Mouse (Mus musculus) spleen, embryonic (tissue): ENCODE measurements at regions not wholly inside any gene's neighbourhood (a gene's known extent, or its start where the extent isn't known, plus 50 kb on each side); places are given as distances from the start of the nearest gene placed in this dataset.
"Not testable (repeated sequence)": the region's sequence is repeated elsewhere in the genome, so short reads cannot be mapped to it uniquely, and the experiment has no call there.

Experiments used
- CTCF ChIA-PET: fragments of 350-600 bp; sonication (Branson Sonifier 250); formaldehyde crosslinking; loops from one replicate; lab custom pipeline; 2022; lab: Charles Lee

DNA sequence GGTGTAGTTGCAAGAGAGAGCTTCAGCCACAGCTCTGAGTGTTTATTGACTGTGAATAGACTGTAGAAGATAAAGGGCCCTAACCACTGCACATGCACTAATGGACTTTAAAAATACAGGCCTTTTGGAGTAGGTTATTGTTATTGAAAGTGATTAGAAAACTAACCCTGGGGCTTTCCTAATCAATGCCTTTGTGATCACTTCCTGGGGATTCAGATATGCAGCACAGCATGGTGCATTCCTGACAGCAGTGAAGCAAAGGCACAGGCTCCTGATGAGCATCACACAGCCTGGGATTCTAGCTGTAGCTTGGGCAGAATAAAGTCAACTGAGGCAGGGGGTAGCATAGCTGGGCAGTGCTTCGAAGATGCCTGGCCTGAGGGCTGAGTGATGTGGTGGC is 87.3 kb downstream of the Gm11077 start:
- CTCF ChIA-PET: no interaction called here

DNA sequence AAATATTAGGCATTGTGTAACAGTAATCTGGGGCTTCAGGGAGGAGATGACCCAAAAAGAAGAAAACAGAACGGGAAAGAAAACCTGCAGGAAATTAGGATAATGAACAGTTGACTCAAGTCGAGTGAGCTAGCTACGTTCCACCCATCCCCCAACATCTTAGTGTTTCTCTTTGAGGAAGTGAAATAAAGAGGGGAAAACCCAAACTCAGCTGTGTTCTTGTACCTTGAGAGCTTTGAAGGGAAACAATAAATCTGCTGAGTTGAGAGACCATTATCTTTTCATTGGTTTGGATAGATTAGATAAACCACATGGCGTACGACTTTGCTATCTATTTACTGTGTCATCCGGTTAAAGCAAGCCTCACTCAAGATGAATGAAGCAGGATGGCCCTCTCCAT is 87.7 kb downstream of the Gm11077 start:
- CTCF ChIA-PET: no interaction called here

DNA sequence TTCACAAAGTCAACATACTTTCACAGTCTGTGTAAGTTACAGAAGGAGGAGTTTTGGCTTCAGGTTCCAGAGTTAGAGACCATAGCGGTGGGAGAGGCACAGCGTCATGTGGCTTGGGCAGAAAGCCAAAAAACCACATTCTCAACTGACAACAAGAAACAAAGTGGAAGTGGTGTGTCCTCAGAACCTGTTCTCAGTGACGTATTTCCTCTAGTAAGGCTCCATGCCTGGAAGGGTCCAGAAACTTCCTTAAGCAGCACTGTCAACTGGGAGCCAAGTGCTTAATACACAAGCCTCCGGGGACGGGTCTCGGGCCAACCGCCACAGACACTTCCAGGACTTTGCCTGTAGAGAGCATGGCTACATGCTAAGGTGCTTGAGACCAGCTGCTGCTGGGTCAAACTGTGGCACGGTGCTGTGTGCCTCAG is 90.4 kb downstream of the Gm11077 start:
- CTCF ChIA-PET: interaction anchor here (0.5 kb wide), 1 partner anchor 52 kb away, joined by 5 read pairs; no protein-coding TSS in a partner anchor

DNA sequence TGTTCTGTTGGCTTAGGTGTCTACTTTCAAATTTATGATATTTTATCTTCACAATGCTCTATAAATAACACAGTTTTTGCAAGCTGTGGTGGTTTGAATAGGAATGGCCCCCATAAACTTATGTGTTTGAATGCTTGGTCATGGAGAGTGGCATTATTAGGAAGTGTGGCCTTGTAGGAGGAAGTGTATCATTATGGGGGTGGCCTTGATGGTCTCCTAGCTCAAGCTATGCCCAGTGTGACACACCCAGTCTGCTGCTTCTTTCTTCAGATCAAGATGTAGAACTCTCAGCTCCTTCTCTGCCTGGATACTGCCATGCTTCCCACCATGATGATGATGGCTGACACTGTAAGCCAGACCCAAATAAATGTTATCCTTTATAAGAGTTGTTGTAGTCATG is 97.4 kb downstream of the Gm11077 start:
- CTCF ChIA-PET: no interaction called here

DNA sequence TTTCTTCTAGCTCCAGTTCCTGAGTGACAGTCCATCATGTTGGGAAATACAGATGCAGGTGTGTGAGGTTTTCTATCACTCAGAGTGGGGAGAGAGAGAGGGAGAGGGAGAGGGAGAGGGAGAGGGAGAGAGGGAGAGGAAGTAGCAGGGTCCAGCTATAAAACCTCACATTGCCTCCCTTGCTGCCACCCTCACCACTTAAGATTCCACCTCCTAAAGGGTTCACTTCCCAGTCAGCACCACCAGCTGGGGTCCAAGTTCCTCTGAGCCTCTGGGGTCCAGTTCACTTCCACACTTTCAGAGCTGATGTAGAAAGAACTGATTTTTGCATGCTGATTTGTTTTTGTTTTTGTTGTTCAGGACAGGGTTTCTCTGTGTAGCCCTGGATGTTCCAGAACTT is 98.6 kb downstream of the Gm11077 start:
- CTCF ChIA-PET: no interaction called here

DNA sequence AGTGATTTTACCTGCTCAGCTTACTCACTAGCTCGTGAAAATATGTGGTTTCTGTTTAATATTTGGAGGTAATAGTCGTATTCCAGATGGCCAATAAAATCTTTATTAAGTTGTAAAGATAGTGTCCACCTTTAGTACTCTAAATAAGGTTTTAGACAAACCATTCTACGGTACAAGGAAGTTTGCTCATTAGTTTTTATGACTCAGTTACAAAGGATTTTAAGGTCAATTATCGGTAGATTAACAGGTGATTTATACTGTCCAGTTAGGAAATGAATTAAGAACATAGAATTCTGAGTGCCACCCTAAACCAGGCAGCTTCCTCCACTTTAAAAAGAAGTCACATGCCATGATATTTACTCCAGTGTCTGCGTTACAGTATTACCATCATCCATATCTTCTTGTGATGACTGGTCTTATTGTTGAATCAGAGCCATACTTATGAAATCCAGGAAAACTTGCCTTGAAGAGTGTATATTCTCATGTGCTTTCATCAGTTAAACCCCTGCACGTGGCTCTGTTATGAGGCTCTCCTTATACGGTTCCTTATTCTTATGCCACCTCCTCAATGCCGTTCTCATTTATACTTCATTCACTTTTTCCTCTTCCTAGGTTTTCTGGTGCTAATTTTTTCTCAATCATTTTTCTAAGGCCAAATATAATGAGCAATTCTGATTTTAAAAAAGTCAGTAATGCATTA is 114.4 kb downstream of the Gm11077 start:
- CTCF ChIA-PET: no interaction called here

DNA sequence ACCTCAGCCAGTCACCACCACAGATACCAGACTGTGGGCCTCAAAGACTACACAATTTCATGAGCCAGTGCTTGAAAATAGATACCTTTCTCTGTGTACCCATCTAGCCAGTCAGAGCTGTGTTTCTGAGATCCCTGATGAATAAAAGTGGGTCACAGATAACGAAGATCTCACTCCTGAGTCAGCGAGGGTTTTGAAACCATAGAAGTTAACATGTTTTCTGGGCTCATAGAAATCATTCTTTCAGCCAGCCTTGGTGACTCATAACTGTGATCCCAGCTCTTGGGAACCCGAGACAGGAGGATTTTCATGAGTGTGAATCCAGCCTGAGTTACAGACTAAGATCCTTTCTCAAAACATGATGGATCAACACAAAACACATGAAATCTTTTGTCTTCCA is 118.1 kb downstream of the Gm11077 start:
- CTCF ChIA-PET: no interaction called here

DNA sequence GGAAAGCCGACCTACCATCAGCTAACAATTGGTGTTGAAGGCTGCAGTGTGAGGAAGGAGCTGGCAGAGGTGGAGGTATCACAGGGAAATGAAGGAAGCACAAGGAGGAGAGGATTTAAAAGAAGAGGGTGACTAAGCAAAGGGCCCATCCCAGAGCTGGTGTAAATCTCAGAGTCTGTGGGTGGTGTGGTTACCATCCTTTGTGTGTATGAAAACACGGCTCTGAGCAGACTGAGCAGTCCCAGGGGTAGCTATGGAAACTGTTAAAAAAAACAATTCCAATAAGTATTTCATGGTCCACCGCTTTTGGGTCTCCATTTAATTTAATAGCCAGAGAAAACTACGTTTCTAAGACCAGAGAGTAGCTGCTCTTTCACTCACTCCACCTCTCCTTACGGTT is 123.3 kb downstream of the Gm11077 start:
- CTCF ChIA-PET: no interaction called here

DNA sequence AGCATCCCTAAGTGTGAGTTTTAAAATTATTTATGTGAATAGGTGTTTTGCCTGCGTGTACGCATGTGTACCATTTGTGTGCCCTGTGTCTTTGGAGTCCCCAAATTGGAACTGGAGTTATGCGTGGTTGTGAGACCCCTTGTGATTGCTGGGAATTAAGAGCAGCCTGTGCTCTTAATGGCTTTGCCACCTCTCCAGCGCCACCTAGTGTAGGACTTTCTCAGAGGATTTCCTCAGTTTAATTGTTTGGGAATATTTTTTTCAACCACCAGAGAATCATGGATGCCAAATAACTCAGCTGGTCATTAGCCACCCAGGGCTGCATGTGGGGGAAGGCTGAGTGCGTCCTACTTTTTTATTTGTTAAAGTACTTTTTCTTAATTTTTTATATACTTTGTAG is 124.4 kb downstream of the Gm11077 start:
- CTCF ChIA-PET: no interaction called here

DNA sequence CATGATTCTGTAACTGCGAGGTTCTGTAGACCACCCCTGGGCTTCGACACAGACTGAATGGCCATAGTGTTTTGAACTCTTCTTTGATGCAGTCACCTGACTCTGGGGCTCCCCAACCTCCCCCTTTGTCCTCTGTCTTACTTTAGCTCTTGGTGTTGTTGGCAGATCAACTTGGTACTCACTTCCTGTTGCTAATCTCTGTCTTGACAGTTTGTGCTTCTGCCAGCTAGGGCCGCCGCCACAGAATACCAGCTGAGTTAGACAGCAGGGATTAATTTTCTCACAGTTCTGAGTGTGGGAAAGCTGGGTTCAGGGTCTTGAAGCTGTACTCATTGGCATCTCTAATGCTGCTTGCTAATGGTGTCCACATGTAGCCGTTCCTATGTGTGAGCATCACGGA is 125.6 kb downstream of the Gm11077 start:
- CTCF ChIA-PET: interaction anchor here (0.6 kb wide), 1 partner anchor 1643 kb away, joined by 3 read pairs; no protein-coding TSS in a partner anchor

DNA sequence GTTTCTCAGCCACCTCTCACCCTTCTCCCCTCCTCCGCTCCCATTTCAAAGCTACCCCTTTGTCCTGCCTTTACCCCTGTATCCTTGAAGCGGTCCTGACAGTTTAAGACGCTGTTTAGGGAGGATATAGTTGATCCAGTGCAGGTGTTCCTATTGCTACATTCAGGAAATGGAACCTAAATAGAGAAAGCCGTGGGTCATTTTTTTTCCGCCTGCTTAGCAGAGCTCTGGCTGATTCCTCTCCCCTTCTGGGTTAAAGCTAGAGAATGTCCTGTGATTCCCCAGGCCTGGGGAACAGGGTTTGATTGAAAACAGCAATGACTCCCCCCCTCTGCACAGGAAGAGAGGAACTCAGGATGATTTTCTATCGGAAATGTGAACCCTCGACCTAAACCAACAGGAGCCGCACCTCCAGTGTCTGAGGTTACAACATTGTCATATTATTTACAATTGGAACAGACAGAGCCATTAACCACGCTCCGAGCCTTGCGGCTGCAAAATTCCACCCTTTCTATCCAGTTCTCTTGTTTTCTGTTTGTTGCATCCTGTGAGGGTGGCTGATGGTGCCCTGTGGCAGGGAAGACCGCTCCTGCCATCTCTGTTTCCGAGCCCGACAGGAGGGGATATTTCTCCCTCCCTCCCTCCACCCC is 127.5 kb downstream of the Gm11077 start:
- CTCF ChIA-PET: interaction anchor here (0.8 kb wide), 1 partner anchor 1078 kb away, joined by 5 read pairs; no protein-coding TSS in a partner anchor

DNA sequence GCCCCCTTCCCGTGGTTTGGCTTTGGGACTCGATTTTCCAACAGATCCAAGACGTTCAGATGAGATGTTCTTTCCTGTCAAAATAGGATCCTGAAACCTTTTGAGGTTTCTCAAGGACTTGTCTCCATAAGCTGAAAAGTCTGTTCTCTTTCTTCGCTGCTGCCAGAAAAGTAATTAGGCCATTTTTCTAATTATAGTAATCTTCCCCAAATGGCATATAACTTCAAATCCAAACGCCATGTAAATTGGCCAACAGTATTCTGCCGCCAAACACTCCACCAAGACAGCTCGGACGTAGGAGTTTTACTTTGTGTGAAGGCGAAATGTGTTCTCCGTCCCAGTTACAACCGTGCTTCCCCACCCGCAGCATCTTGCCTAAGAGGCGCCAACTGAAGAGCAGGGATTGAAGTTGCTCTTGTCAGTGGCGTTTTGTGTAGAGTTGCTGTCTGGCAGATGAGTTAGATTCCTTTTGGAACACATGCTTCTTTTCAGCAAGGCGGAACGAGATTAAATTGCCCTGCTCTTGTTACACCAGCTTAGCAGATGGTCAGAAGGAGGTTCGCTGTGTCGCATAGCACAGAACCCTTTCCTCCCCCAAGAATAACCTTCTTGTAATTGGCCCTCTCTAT is 128.1 kb downstream of the Gm11077 start:
- CTCF ChIA-PET: no interaction called here

DNA sequence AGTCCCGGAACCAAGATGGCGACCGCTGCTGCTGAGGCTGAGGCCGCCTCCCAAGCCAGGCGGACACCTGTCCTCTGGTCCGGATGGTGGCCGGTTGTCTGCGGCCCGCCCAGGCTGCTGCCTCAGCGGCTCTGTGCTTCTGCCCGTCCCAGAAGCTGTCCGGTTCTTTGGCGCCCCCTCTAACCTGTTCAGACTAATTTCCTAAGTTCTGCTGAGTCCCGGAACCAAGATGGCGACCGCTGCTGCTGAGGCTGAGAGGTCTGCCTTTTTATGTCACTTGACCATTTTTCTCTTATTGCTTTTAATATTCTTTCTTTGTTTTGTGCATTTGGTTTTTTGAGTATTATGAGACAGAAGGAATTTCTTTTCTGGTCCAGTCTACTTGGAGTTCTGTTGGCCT is 140.4 kb downstream of the Gm11077 start:
- CTCF ChIA-PET: not testable (repeated sequence)

DNA sequence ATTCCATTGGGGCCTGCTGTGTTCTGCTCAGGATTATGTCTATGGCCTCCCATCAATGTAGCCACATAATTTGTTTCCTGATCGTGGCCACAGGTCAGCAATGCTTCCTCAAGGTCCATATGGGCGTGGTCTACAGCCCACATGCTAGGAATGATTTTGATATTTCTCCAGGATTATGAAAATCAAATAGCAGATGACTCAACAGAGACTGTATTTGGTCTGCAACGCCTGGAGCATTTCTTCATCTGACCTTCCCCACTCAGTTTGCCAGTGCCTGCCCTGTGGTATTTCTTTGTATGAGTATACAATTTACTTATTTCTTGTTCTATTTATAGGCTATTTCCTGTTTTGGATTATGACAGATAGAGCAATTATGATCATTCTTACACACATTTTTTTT is 145.7 kb downstream of the Gm11077 start:
- CTCF ChIA-PET: interaction anchor here (0.7 kb wide), 1 partner anchor 112 kb away, joined by 3 read pairs; no protein-coding TSS in a partner anchor

DNA sequence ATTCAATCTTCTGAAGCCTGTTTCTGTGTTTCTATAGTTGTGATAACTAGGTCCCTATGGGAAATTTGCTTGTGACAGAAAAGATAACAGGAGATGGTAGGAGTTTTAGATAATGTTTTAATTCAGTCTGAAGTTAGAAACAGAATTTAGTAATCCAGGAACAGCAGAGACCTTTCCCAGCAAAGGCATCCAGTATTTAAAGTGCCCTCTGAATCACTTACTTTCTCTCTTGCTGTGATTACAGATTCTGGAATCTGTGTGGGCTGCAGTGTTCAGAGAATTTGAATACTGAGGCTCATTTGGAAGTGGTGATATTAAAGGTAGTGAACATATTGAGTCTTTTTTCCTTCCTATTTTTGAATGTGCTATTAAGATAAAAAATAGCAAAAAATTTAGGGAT is 154.6 kb downstream of the Gm11077 start:
- CTCF ChIA-PET: no interaction called here

DNA sequence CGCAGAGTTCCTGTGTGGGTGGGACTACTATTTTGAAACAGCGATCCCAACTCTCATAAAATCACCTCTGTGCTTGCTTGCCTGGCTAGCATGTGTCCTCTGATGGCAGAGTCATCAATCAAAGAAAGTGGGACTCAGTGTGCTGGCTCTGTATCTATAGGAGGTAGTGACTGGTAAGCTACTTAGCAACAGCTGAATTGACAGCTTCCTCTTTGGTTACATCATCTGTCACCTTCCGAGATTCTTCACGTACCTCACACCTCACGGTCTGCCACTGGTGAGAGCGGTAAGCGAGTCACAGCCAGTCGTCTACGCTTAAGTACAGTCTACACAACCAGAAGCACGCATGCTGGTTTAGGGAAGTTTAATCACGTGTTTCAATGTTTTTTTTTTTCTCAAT is 159.5 kb downstream of the Gm11077 start:
- CTCF ChIA-PET: no interaction called here

DNA sequence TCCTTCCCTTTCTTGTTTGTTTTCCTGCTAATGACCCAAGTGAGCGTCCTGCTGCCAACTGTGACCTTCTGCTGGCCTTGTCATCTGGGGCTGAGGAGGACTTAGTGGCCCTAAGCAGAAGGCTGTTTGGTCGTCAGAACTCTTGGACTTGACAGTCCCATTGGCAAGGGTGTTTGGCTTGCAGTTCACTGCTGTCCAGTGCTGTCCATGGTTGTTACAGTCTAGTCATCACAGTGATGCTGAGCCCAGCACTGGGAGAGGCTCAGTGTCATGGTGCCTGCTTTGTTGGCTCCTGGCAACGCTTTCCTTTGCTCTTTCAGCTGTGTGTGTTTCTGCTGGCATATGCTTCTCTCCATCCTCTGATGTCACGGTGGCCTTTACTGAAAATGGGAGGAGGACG is 161.0 kb downstream of the Gm11077 start:
- CTCF ChIA-PET: no interaction called here

DNA sequence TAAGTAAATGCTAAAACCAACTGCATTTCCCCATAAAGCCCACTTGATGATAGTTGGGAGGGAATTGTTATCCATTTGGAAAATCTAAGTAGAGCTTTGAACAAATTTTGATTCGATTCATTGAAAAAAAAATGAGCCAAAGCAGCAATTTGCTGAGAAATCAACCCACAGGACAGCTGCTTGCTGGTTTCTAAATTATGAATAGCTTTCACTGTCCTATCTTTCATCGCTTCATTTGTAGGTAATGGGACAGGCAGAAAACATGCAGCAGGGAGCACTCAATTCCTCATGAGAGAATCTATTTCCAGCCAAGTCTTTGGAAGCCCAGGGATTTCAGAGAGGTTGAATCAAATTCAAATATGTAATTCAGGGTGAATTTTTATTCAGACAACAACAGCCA is 161.5 kb downstream of the Gm11077 start:
- CTCF ChIA-PET: no interaction called here

DNA sequence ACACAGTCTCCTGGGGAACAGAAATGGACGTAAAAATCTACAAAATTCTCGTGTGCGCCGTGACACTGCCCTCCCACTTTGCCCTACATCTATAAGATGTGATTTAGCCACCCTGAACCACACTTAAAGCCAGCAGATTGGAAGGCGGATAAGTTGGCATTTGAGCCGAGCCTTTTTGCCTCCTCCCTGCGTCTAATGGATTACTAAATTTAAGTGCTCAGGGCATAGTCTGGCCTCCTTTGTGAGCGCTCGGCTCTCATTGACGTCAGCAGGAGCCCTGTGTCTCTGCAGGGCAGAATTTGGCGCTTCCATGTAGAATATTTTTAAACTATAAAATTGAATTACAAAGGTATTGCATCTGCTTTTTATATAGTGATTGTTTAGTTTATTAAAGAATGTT is 165.4 kb downstream of the Gm11077 start:
- CTCF ChIA-PET: no interaction called here

DNA sequence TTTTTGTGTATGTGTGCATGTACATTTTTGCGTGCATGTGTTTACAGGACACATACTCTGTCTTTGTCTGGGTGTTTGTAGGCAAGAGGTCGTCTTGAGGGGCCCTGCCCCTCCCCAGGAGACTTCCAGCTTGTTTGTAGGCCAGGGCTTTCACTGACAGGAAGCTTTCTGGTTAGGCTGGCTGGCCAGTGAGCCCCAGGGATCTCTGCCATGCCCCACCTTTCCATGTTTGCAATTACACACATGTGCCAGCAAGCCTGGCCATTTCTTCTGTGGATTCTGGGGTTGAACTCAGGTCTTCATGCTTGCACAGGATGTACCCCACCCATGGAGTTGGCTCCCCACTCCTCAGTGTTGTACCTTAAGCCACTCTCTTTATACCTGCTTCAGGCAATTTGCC is 166.4 kb downstream of the Gm11077 start:
- CTCF ChIA-PET: no interaction called here

DNA sequence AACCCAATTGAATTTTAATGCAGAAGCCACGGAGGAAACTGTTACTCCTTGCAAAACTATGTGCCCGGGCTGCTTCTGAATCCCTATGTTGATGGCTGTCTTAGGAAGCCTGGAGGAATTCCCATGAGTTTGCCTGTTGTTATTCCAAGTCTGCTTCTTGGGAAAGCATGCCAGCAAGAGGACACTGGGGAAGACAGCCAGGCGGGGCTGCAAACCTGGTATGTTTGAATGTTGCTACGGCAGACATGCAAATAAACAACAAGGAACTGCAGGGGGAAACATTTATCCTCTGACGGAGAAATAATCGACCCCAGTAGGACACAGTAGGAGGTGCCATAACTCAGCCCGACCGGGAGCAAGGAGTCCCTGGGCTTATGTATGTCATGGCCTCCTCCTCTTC is 168.0 kb downstream of the Gm11077 start:
- CTCF ChIA-PET: no interaction called here

DNA sequence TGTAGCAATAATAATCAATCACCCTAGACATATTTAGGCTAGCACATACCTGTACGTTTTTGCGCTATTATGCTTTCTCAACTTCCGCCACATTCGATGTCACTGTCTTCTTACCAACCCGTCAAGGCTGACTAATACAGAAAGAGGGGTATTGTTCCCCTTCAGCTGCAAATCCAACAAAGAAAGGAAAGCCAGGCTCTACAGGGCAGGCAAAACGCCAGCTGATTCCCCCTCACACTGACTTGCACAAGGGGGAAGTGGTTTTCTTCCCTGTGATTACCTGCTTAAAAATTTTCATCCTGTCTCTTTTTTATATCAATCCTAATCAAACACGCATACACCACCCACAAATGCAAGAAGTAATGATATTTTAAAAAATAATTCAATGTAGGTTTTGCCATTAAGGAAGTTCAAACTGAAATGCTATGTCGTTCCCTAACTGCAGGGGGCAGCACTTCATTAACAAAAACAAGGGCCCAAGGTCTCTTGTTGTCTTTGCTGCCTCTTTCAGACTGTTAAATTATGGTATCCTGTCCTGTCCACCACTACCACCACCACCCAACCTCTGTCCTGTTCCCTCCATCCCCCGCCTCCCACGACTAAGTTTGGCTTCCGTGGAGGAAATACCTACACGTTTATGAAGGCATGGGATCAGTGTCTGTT is 195.4 kb downstream of the Gm11077 start:
- CTCF ChIA-PET: no interaction called here
